Mouse (Mus musculus) CD8-positive naive resting alpha-beta T cell, adult 2 months (primary cell): ENCODE measurements around the gene Chchd6.

ENCODE experiments used
- DNase-seq, 2 experiments: peaks; one replicate each; pipeline ENCODE4 v3.0.0; 2022; ENCODE audit warnings: low read depth in 2 of 2, low spot score in 2 of 2

The Chchd6 gene

DNA sequence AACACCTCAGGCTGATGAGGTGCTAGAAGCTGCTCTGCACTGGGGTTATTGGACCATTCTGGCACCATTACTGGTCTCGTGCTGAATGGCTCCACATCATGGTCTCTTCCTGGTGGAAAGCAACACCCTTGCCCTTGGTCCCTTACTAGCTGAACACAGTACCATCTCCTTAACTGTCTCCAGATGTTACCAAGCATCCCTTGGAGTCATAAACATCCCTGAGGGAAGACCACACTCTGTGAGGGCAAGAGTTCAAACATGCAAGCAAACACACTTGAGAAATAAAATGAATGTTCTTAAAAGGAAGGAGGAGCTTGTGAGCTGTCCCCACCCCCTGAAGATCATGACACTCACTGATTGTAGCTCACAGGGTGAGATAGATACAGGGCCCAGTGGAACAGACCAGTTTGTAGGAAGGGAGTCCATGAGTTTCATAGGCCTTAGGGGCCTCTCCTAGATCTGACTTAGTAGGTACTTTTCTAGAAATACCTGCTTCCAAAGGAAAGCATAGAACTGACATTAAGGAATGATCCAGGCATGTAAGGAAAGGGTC is 139.0 kb downstream of the Chchd6 start:
- DNase-seq: no peak

DNA sequence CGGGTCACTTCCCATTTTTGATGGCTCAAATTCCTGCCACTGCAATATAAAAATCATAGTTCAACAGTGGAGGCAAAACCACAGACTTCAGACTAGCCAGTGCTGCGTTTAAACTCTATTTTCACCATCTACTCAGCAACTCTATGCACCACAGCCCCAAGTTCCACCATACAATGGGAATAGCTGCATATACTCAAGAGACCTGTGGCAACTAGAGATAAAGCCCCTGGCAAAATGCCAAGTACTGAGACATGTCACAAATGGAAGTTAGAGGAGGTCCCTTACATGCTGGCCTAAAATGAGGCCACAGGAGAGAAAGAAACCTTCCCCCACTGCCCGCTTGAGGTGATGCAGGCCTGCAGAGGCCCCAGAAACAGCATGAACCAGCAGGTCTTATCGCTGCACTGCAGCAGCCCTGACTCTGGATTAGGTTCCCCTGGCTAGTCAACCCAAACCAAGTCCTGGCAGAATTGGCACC is 139.9 kb downstream of the Chchd6 start:
- DNase-seq: no peak

- DNase-seq: no peak
Measured at GRCm38 (mm10) chr6:89454437-89454836, 141.0 kb downstream of the Chchd6 start.

DNA sequence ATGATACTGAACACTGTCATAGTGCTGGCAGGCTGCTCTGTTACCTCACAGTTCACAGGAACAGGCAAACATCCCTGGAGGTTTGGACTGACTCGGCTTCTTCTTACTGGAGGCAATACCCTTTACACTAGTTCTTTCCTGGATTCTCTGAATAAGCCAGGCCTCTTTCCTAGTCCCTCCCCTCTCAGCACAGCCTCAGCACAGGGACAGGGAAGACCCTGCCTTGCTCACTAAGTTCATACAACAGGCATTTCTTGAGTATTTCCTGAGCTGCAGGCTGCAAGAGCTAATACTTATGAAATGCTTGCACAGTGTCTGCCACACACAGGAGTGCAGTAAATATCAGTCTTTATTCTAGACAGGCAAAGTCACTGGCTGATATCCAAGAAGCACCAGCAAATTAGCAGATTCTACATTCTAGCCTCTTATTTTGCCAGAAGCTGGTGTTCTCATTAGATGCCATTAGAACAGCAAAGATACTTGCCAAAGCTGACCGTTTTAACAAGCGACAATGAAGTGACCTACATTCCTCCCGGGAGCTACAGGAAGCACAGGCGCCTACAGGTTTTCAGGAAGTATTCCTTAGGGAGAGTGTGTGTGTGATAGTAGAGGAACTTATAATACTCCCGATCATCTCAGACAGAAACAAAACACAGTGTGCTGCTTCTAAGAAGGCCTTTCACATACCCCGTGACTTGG is 142.3 kb downstream of the Chchd6 start:
- DNase-seq: no peak

DNA sequence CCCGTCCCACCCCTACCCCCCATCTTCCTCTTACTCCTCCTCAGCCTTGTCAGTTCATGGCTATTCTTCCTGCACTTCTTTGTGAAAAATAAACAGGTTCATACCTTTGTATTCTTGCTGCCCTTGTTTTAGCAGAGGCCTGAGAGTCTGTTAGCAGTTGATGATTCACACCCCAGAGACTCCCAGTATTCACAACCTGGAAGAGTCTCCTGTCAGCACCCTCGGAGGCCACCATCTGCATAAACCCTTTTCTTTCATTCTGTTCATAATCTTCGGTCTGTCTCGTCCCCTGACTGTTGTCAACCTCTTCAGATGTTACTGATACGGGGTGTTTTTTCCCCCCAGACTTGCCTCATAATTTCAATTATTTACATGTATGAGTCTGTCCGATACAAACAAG is 143.1 kb downstream of the Chchd6 start:
- DNase-seq: no peak

DNA sequence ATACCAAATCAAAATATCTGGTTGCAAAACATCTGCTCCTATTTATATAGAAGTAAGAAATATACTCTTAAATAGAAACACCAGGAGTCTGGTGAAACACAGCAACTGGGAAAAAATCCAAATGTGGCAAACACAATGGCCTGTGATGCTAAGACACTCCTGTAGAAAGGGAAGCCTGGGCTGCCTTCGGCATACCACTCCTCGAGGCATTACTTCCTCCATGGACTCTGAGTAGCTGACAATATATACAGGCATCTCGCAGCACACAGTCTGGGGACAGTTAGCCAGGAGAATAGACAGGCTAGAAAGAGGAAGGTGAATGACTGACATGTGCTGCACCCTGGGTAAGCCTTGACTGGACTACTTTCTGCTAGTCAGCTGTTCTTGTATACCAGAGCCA is 146.7 kb downstream of the Chchd6 start:
- no peak for DNase-seq

- no peak for DNase-seq
Measured at GRCm38 (mm10) chr6:89440671-89441070, 154.8 kb downstream of the Chchd6 start.

DNA sequence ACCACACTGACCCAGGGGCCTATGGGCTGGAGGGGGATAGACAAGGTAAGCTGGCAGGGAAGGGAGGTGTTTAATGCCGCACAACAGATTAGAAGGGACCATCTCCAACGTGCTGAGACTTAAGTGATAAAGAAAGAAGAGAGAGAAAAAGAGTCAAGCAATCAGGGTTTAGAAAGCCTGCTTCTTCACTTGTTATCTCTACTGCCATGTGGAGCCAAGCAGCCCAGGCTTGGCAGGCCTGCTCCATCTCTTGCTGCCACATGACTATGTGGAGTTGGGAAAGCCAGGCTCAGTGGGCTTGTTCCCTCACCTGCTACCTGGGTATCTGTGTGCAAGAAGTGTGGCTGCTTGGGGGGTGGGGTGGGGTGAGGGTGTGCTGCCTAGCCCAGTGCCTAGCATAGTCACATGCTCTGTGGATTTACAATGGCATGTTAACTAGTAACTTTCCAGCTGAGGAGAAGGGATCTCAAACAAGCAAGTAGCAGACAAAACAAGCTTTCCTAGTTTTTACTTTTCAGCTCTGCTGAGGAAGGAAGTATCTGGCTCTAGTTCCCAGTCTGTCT is 163.5 kb downstream of the Chchd6 start:
- no peak for DNase-seq

GRCm38 (mm10) chr6:89430749-89431148 is 164.7 kb downstream of the Chchd6 start:
- no peak for DNase-seq

- no peak for DNase-seq
Measured at GRCm38 (mm10) chr6:89428661-89429375, 166.6 kb downstream of the Chchd6 start.

GRCm38 (mm10) chr6:89424461-89424860 is 171.0 kb downstream of the Chchd6 start:
- no peak for DNase-seq

DNA sequence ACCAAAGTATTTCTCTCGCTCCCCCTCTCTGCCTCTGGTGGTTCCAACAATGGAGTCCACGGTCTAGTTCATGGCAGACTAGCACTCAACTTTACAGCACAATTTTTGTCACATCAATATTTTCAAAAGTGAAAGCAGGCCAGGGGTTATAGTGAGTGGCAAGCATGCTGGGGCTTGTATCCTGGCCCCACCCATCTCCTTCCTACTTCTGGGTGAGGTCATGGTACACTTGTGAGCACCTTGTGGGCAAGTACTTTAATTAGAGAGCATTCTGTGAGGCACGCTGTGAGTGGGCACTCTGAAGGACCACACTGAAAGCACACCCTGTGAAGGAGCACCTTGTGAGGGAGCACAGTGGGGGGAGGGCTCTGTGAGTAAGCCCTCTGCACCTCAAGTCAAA is 172.8 kb downstream of the Chchd6 start:
- no peak for DNase-seq

GRCm38 (mm10) chr6:89421922-89422321 is 173.5 kb downstream of the Chchd6 start:
- no peak for DNase-seq

- DNase-seq: peak; percentile 16 to 29
Measured at GRCm38 (mm10) chr6:89421503-89421902, 173.9 kb downstream of the Chchd6 start.

DNA sequence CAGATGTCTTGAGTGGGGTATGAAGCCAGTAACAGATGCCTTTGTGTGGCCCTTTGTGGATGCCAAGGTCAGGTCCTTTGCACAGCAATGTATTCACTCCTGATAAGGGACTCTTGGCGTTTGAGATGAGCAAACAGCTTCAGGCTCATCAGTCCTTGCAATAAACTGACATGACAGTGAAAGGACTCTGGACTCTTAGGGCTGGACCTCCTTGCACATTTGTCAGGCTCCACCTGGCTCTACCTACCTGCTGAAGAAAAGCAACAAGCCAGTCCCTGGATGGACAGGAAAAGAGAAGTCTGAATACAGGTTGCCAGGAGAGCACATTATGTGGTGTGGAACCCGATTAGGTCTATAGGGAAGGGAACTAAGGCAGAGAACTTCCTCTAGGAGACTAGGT is 174.7 kb downstream of the Chchd6 start:
- no peak for DNase-seq

GRCm38 (mm10) chr6:89420110-89420509 is 175.3 kb downstream of the Chchd6 start:
- DNase-seq: no peak

- DNase-seq: no peak
Measured at GRCm38 (mm10) chr6:89419066-89419815, 176.2 kb downstream of the Chchd6 start.

DNA sequence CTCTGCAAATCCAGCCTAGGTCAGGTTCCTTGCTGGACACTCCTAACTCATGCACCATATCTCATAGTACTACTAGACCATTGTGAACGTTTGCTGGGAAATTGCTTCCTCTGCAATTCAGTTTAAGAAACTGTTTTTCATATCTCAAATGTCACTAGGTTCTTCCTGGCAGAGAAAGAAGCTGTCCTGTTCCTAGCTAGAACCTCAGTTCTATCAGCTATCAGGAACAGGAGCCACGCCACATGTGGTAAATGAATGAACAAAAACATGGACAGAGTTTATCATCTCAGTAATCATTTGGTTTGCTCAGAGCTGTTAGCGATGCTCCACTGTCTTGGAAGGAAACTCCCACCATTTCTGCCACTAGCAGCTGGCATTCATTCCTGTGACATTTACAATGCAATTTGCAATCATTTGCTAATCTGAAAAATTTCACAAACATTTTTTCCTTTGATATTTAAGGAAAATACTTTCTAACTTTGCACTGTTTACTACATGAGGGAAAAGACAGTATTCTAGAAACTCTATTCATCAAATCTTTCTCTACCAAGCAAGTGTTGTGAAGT is 179.3 kb downstream of the Chchd6 start:
- DNase-seq: no peak

DNA sequence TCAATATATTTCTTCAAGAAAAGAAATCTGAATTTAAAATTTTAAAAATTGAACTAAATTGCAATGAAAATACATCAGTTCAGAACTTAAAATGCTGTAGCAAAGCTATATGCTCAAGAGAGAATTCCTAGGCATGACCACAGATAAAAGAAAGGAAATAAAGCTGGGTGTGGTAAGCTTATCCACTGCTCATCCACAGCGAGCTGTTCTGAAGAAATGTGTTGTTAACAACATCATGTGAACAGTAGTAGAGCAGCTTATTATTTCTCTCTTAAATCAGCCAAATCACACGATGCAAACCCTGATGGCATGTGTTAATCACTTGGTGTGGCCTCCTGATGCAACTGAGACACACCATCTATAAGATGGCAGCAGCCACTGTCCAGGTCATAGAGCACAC is 180.4 kb downstream of the Chchd6 start:
- DNase-seq: no peak

GRCm38 (mm10) chr6:89414126-89414525 is 181.3 kb downstream of the Chchd6 start:
- DNase-seq: no peak

- no peak for DNase-seq
Measured at GRCm38 (mm10) chr6:89413481-89413884, 182.0 kb downstream of the Chchd6 start.
